ENCODE assay signal across 8 mouse cellular contexts in genomic region chr17:37046312-37047112, GRCm38 (mm10). TPM values are rescaled to one million over a fixed set of nuclear protein-coding genes. Genes with fewer than 3 reads are reported as not detected.
DNase-seq lines count a peak whose midpoint lies in the region; ATAC-seq and TF ChIP-seq lines count a peak whose summit lies in the region.

No protein-coding gene starts in this region.

- H3K9ac ChIP-seq in intestine, embryonic 14.5 days (ENCODE audit: low read length) = peak overlapping the region; percentile 88
- peak overlapping the region; percentile 96 for H3K9ac ChIP-seq in stomach, embryonic 16.5 days (ENCODE audit: low read length)

- H3K4me2 ChIP-seq in intestine, embryonic 14.5 days (ENCODE audit: low read length) = peak overlapping the region; percentile 88
- peak overlapping the region; percentile 75 for H3K4me2 ChIP-seq in stomach, embryonic 16.5 days (ENCODE audit: low read depth, low read length)

- H3K9me3 ChIP-seq in intestine, embryonic 14.5 days (ENCODE audit: control insufficient read depth, low read length) = no peaks in the 10 kb centered on the region
- H3K9me3 ChIP-seq in limb, embryonic 10.5 days (replicated peaks) = no peaks in the 10 kb centered on the region
- no peaks in the 10 kb centered on the region for H3K9me3 ChIP-seq in midbrain, embryonic 10.5 days (replicated peaks)
- H3K9me3 ChIP-seq in stomach, embryonic 16.5 days (replicated peaks; ENCODE audit: control insufficient read depth, low read length) = no peaks in the 10 kb centered on the region

- DNase-seq in ovary, adult 18-20 months (ENCODE audit: low spot score) = peak; percentile 51
- no peak for DNase-seq in ovary, postnatal 14 days (ENCODE audit: low spot score)
- peak; percentile 83 to 85 for DNase-seq in cerebellum, postnatal 10 days
- DNase-seq in gastrocnemius, adult 2 months = peak; percentile 71
- peak; percentile 72 for DNase-seq in intestine, embryonic 14.5 days (ENCODE audit: low spot score)
- DNase-seq in limb, embryonic 10.5 days (ENCODE audit: low spot score) = peak; percentile 82
- peak; percentile 76 for DNase-seq in midbrain, embryonic 10.5 days (ENCODE audit: low spot score)

- WGBS in intestine, embryonic 14.5 days = under 1% methylated on average over 36 of the region's 58 CpGs
- under 1% methylated on average over 48 of the region's 58 CpGs for WGBS in limb, embryonic 10.5 days
- under 1% methylated on average over 51 of the region's 58 CpGs for WGBS in midbrain, embryonic 10.5 days
- WGBS in stomach, embryonic 16.5 days = under 1% methylated on average over 38 of the region's 58 CpGs

- TF ChIP-seq CTCF in gastrocnemius, adult 2 months (IDR thresholded peaks at IDR 0.05) = no peak

- H3K27me3 ChIP-seq in intestine, embryonic 14.5 days (replicated peaks; ENCODE audit: control insufficient read depth, insufficient read depth, low read length) = no peaks in the 10 kb centered on the region
- H3K27me3 ChIP-seq in limb, embryonic 10.5 days (ENCODE audit: low read depth, poor library complexity, severe bottlenecking) = peaks cover 29% of the 10 kb centered on the region
- H3K27me3 ChIP-seq in midbrain, embryonic 10.5 days (ENCODE audit: low read depth, poor library complexity, severe bottlenecking) = peaks cover 32% of the 10 kb centered on the region
- no peaks in the 10 kb centered on the region for H3K27me3 ChIP-seq in stomach, embryonic 16.5 days (ENCODE audit: control insufficient read depth, insufficient read depth, low read length)

- H3K4me3 ChIP-seq in gastrocnemius, adult 2 months = peak overlapping the region; percentile 93
- peak overlapping the region; percentile 74 for H3K4me3 ChIP-seq in intestine, embryonic 14.5 days (ENCODE audit: low read depth, low read length)
- H3K4me3 ChIP-seq in limb, embryonic 10.5 days = peak overlapping the region; percentile 94
- H3K4me3 ChIP-seq in midbrain, embryonic 10.5 days = peak overlapping the region; percentile 92
- peak overlapping the region; percentile 86 for H3K4me3 ChIP-seq in stomach, embryonic 16.5 days (replicated peaks; ENCODE audit: low read length)

- intact Hi-C loops in gastrocnemius, adult 2 months (cut with DNase I) = loop anchor here (5.0 kb wide), 1 partner anchor 129 kb away; no protein-coding TSS in a partner anchor

- H3K36me3 ChIP-seq in intestine, embryonic 14.5 days (ENCODE audit: control insufficient read depth, insufficient read depth, low read length) = no peaks in the 10 kb centered on the region
- no peaks in the 10 kb centered on the region for H3K36me3 ChIP-seq in limb, embryonic 10.5 days
- H3K36me3 ChIP-seq in midbrain, embryonic 10.5 days = no peaks in the 10 kb centered on the region
- no peaks in the 10 kb centered on the region for H3K36me3 ChIP-seq in stomach, embryonic 16.5 days (ENCODE audit: control insufficient read depth, insufficient read depth, low read length)

- peak overlapping the region; percentile 86 for H3K27ac ChIP-seq in gastrocnemius, adult 2 months
- peak overlapping the region; percentile 77 for H3K27ac ChIP-seq in intestine, embryonic 14.5 days (ENCODE audit: low read depth)
- peak overlapping the region; percentile 96 for H3K27ac ChIP-seq in limb, embryonic 10.5 days
- peak overlapping the region; percentile 96 for H3K27ac ChIP-seq in midbrain, embryonic 10.5 days (replicated peaks)
- H3K27ac ChIP-seq in stomach, embryonic 16.5 days (ENCODE audit: low read length) = peak overlapping the region; percentile 79

- H3K4me1 ChIP-seq in intestine, embryonic 14.5 days (replicated peaks; ENCODE audit: control insufficient read depth, insufficient read depth, low read length) = peaks cover 15% of the 10 kb centered on the region
- peaks cover 48% of the 10 kb centered on the region for H3K4me1 ChIP-seq in limb, embryonic 10.5 days
- peaks cover 58% of the 10 kb centered on the region for H3K4me1 ChIP-seq in midbrain, embryonic 10.5 days
- peaks cover 35% of the 10 kb centered on the region for H3K4me1 ChIP-seq in stomach, embryonic 16.5 days (ENCODE audit: control insufficient read depth, insufficient read depth, low read length)

- peak; percentile 72 for ATAC-seq in intestine, embryonic 14.5 days (replicated peaks; ENCODE audit: low FRiP score, low TSS enrichment, low read depth)
- peak; percentile 80 for ATAC-seq in stomach, embryonic 16.5 days (ENCODE audit: insufficient read depth, low FRiP score)

RNA-seq across cellular contexts. Expression of gene Gabbr1, which starts 0.7 kb away (rescaled TPM):
- 1 to 10 TPM; 8.5 to 9.1 TPM for total RNA-seq in gastrocnemius, adult 2 months (2021)
- 12.6 and 13.7 TPM in 2 replicates for polyA plus RNA-seq in intestine, embryonic 14.5 days (2014; fragmentation: Nextera tagmentation; extraction: Ambion mirVana)
- polyA plus RNA-seq in limb, embryonic 10.5 days (2016; fragmentation: Nextera tagmentation; extraction: Ambion mirVana) = 6.6 and 9.0 TPM in 2 replicates
- 7.9 and 12.2 TPM in 2 replicates for polyA plus RNA-seq in midbrain, embryonic 10.5 days (2016; fragmentation: Nextera tagmentation; extraction: Ambion mirVana)
- polyA plus RNA-seq in stomach, embryonic 16.5 days (2015; fragmentation: Nextera tagmentation; extraction: Ambion mirVana) = 7.2 and 7.5 TPM in 2 replicates

RNA-seq across cellular contexts. Expression of gene Mog, which starts 23.3 kb away (rescaled TPM):
- total RNA-seq in gastrocnemius, adult 2 months (2021) = not detected
- polyA plus RNA-seq in intestine, embryonic 14.5 days (2014; fragmentation: Nextera tagmentation; extraction: Ambion mirVana) = 0.14 and 0.24 TPM in 2 replicates
- polyA plus RNA-seq in limb, embryonic 10.5 days (2016; fragmentation: Nextera tagmentation; extraction: Ambion mirVana) = 0.08 and 0.20 TPM in 2 replicates
- 0.10 and 0.15 TPM in 2 replicates for polyA plus RNA-seq in midbrain, embryonic 10.5 days (2016; fragmentation: Nextera tagmentation; extraction: Ambion mirVana)
- 0.21 TPM in 1 of 2 replicates, not detected in the other for polyA plus RNA-seq in stomach, embryonic 16.5 days (2015; fragmentation: Nextera tagmentation; extraction: Ambion mirVana)

RNA-seq across cellular contexts. Expression of gene Olfr90, which starts 41.8 kb away (rescaled TPM):
- not detected for total RNA-seq in gastrocnemius, adult 2 months (2021)
- 0.07 TPM in 1 of 2 replicates, not detected in the other for polyA plus RNA-seq in intestine, embryonic 14.5 days (2014; fragmentation: Nextera tagmentation; extraction: Ambion mirVana)
- polyA plus RNA-seq in limb, embryonic 10.5 days (2016; fragmentation: Nextera tagmentation; extraction: Ambion mirVana) = 0.06 TPM in 1 of 2 replicates, not detected in the other
- 0.17 TPM in 1 of 2 replicates, not detected in the other for polyA plus RNA-seq in midbrain, embryonic 10.5 days (2016; fragmentation: Nextera tagmentation; extraction: Ambion mirVana)
- not detected in 2 replicates for polyA plus RNA-seq in stomach, embryonic 16.5 days (2015; fragmentation: Nextera tagmentation; extraction: Ambion mirVana)

RNA-seq across cellular contexts. Expression of gene Zfp57, which starts 45.5 kb away (rescaled TPM):
- 1 to 10 TPM in 1 of 2 experiments, under 1 TPM in 1; 0.23 to 1.3 TPM for total RNA-seq in gastrocnemius, adult 2 months (2021)
- 78.3 and 85.0 TPM in 2 replicates for polyA plus RNA-seq in intestine, embryonic 14.5 days (2014; fragmentation: Nextera tagmentation; extraction: Ambion mirVana)
- 69.9 and 92.6 TPM in 2 replicates for polyA plus RNA-seq in limb, embryonic 10.5 days (2016; fragmentation: Nextera tagmentation; extraction: Ambion mirVana)
- 61.6 and 87.8 TPM in 2 replicates for polyA plus RNA-seq in midbrain, embryonic 10.5 days (2016; fragmentation: Nextera tagmentation; extraction: Ambion mirVana)
- polyA plus RNA-seq in stomach, embryonic 16.5 days (2015; fragmentation: Nextera tagmentation; extraction: Ambion mirVana) = 40.9 and 50.3 TPM in 2 replicates

RNA-seq across cellular contexts. Expression of gene Olfr91, which starts 51.6 kb away (rescaled TPM):
- not detected for total RNA-seq in gastrocnemius, adult 2 months (2021)
- polyA plus RNA-seq in intestine, embryonic 14.5 days (2014; fragmentation: Nextera tagmentation; extraction: Ambion mirVana) = not detected in 2 replicates
- polyA plus RNA-seq in limb, embryonic 10.5 days (2016; fragmentation: Nextera tagmentation; extraction: Ambion mirVana) = 0.05 TPM in 1 of 2 replicates, not detected in the other
- polyA plus RNA-seq in midbrain, embryonic 10.5 days (2016; fragmentation: Nextera tagmentation; extraction: Ambion mirVana) = not detected in 2 replicates
- polyA plus RNA-seq in stomach, embryonic 16.5 days (2015; fragmentation: Nextera tagmentation; extraction: Ambion mirVana) = not detected in 2 replicates
